Mouse (Mus musculus) left cerebral cortex, adult 2 months (tissue): ENCODE measurements at regions not wholly inside any gene's neighbourhood (a gene's known extent, or its start where the extent isn't known, plus 50 kb on each side); places are given as distances from the start of the nearest gene placed in this dataset.

Experiments used
- DNase-seq, 2 experiments: peaks; one replicate each; pipeline ENCODE4 v3.0.0; 2021 to 2022; ENCODE audit warnings: low spot score in 2 of 2, mixed read lengths in 1 of 2; ENCODE audit errors: extremely low spot score in 1 of 2
- H3K27ac ChIP-seq: fragments of 200-600 bp; 2 replicates; pipeline ENCODE4 v1.8.1; 2022
- H3K4me3 ChIP-seq: fragments of 200-600 bp; 2 replicates; pipeline ENCODE4 v1.8.1; 2022
- CTCF ChIP-seq: fragments of 200-600 bp; IDR thresholded peaks from 2 replicates; pipeline ENCODE4 v1.8.1; 2022; ENCODE audit warnings: antibody characterized with exemption, mild to moderate bottlenecking, moderate library complexity
- intact Hi-C: fragments of 180-260 bp; cut with DNase I; formaldehyde crosslinking; loops from one replicate; pipeline ENCODE4 v1.15.1; 2025

- TF ChIP-seq CTCF, result no peak
- intact Hi-C loops, result no loop called here
- no peak for DNase-seq
- Histone ChIP-seq H3K4me3 (no peak overlapping the region), H3K27ac (no peak overlapping the region)
These were observed 207.4 kb upstream of the Ccdc122 start for GRCm38 (mm10) chr14:76829161-76829510.

GRCm38 (mm10) chr14:76828453-76829160 lies 208.0 kb upstream of the Ccdc122 start:
- no peak overlapping the region for H3K4me3 ChIP-seq
- no peak for DNase-seq
- no peak for TF ChIP-seq CTCF
- no peak overlapping the region for H3K27ac ChIP-seq
- intact Hi-C loops, result no loop called here

DNA sequence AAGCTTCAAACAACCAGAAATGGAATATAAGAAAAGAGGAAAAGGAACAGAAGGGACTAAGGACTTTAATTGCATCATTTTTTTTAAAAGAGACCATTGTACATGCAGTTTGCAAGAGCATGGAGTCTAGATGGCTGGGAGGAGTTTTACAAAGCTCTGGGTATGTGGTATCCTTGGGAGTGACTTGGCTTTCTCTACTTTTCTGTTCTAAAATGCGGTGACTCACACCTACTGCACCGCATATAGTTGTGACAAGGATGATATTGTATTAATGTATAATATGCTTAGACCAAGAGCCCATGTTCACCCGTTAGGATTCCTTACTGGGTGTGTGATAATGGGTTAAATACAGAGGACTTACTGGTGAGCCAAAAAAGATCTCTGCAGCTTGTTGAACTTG lies 212.5 kb upstream of the Ccdc122 start:
- no peak overlapping the region for H3K27ac ChIP-seq
- intact Hi-C loops, result no loop called here
- no peak for TF ChIP-seq CTCF
- no peak for DNase-seq
- H3K4me3 ChIP-seq, result no peak overlapping the region

GRCm38 (mm10) chr14:76822766-76823325 lies 213.7 kb upstream of the Ccdc122 start:
- TF ChIP-seq CTCF, result no peak
- intact Hi-C loops, result no loop called here
- H3K4me3 ChIP-seq, result no peak overlapping the region
- no peak for DNase-seq
- H3K27ac ChIP-seq, result no peak overlapping the region

- intact Hi-C loops, result no loop called here
- DNase-seq, result no peak
- H3K27ac ChIP-seq, result no peak overlapping the region
- H3K4me3 ChIP-seq, result no peak overlapping the region
- TF ChIP-seq CTCF, result no peak
These were observed 214.7 kb upstream of the Ccdc122 start for GRCm38 (mm10) chr14:76821892-76822291.

DNA sequence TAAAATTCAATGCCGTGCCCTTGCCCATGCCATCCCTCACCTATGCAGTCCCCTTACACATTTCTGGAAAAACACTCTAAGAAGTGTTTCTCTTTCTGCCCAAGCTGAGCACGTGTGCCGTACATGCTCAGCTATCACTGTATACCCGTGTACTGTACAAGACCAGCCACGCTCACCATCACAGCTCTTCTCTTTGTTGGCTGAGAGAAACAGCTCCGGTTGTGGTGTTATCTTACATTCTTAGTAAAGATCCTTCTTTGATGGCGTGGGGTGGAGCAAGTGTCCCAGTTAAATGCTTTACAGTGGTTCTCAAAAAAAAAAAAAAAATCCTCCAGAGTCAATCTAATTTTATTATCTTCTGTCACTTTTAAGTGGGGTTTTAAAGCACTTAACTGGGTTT lies 215.1 kb upstream of the Ccdc122 start:
- DNase-seq, result no peak
- Histone ChIP-seq H3K27ac (no peak overlapping the region), H3K4me3 (no peak overlapping the region)
- intact Hi-C loops, result no loop called here
- TF ChIP-seq CTCF, result no peak

- no peak for TF ChIP-seq CTCF
- no peak for DNase-seq
- H3K27ac ChIP-seq, result peak overlapping the region; percentile 71
- H3K4me3 ChIP-seq, result no peak overlapping the region
- intact Hi-C loops, result no loop called here
These were observed 215.6 kb upstream of the Ccdc122 start for GRCm38 (mm10) chr14:76820989-76821388.

GRCm38 (mm10) chr14:76819690-76820089 lies 216.9 kb upstream of the Ccdc122 start:
- intact Hi-C loops, result loop anchor here (2.0 kb wide), 3 partner anchors 57 to 315 kb away; no protein-coding TSS in a partner anchor
- no peak for TF ChIP-seq CTCF
- Histone ChIP-seq H3K4me3 (no peak overlapping the region), H3K27ac (peak overlapping the region; percentile 89)
- peak; percentile 69 to 71 for DNase-seq

DNA sequence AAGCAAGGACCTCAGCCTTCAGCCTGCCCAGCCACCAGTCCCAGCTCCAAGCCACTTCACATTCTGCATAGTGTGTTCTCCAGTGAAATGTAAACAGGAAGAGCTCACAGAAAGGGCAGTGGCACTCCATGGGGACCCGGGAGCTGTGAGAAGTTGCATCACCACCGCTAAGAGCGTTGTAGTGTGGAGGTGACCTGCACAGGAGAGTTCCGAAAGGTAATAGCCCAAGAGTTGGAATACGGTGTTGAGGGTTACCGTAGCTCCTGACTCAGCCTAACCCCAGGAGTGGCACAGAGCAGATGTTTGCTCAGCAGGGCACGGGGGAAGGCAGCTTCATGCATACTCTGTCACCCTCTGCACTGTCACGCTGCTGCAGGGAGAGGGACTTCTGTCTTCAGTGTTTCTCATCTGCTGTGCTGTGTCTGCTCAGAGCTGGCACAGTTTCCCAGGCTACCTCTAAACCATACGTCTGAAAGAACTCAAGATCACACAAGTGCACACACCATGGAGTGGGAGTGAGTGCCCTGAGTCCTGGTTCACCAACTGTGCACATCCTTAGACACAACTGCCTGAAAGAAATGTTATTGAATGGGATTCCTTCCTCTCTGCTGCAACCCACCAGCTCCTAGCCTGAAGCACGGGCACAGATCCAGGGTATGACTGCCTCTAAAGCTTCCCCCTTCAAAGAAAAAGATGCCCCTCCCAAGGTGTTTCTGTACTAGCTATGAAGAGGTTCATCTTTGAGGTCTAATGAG lies 218.1 kb upstream of the Ccdc122 start:
- Histone ChIP-seq H3K27ac (peak overlapping the region; percentile 89), H3K4me3 (no peak overlapping the region)
- intact Hi-C loops, result loop anchor here (2.0 kb wide), 3 partner anchors 58 to 314 kb away; no protein-coding TSS in a partner anchor
- DNase-seq, result no peak
- TF ChIP-seq CTCF, result no peak

GRCm38 (mm10) chr14:76817189-76817772 lies 219.3 kb upstream of the Ccdc122 start:
- peak overlapping the region; percentile 89 for H3K27ac ChIP-seq
- TF ChIP-seq CTCF, result no peak
- intact Hi-C loops, result no loop called here
- H3K4me3 ChIP-seq, result no peak overlapping the region
- no peak for DNase-seq

- intact Hi-C loops, result no loop called here
- DNase-seq, result no peak
- no peak overlapping the region for H3K27ac ChIP-seq
- H3K4me3 ChIP-seq, result no peak overlapping the region
- TF ChIP-seq CTCF, result no peak; the same call in 1 of the 2 replicates
These were observed 219.9 kb upstream of the Ccdc122 start for GRCm38 (mm10) chr14:76816666-76817065.
